Mouse (Mus musculus) right cerebral cortex, adult 2 months (tissue): ENCODE results near the gene Celf6.

ENCODE experiments used
- DNase-seq, 2 experiments: peaks; one replicate each; pipeline ENCODE4 v3.0.0; 2021 to 2022; ENCODE audit warnings: low spot score in 2 of 2

Gene Celf6

DNA sequence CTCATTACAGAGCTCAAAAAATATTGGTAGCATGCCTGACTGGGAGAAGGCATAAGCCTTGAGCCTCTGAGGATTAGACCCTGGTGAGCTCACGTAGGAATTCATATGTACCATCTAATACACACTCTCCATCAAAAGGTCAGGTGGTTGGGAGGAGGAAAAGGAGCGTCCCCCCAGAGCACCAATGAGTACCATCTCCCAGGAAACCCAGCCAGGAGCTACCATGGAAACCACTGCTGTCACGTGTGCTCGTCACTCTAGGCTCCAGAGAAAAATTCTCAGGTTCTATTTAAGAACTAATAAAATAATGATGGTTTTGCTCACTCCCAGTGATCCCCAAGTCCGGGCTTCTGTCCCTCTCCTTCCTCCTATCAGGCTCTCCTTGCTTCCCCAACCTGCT lies 10.5 kb downstream of the Celf6 start:
- peak in 1 of 2 experiments; percentile 42 for DNase-seq

DNA sequence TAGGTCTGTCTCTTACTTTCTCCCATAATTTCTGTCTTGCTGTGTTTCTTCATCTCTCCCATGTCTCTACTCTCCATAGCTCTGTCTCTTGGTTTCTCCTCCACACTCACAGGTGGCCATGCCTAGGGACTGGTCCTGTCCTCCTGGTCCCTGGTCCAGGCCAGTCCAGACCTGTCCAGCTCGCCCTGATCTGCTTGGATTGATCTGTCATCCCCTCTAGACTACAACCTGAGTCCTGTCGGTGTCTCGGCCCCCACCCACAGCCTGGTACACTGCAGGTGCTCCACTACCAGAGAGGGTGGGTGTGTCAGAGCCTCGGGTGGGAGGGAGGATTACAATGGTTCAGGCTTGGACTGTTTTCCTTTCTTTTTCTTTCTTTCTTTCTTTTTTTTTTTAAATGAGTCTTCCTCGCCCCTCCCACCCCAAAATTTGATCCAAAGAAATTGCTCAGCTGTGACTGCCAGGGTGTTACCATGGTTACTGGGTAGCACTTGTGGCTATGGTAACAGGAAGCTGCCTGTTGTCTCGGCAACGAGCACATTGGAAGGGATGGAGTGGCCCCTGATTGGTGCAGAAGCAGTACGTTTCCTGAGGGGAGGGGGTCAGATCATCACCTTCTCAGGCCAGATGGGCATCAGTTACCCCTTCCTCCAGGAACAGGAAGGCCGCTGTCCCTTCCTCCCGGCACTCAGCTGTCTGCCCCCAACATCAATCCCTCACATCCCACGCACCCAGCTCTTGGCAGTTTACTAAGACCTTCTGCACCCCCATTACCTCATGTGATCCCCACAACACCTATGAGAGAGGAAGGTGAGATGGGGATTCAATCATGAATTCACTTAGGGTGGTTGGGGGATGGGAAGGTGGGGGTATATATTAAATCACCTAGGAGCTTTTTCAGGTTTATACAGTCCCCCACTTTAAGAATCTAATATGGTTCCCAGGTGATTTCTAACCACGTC lies 11.3 kb downstream of the Celf6 start:
- DNase-seq, result peak; percentile 81

DNA sequence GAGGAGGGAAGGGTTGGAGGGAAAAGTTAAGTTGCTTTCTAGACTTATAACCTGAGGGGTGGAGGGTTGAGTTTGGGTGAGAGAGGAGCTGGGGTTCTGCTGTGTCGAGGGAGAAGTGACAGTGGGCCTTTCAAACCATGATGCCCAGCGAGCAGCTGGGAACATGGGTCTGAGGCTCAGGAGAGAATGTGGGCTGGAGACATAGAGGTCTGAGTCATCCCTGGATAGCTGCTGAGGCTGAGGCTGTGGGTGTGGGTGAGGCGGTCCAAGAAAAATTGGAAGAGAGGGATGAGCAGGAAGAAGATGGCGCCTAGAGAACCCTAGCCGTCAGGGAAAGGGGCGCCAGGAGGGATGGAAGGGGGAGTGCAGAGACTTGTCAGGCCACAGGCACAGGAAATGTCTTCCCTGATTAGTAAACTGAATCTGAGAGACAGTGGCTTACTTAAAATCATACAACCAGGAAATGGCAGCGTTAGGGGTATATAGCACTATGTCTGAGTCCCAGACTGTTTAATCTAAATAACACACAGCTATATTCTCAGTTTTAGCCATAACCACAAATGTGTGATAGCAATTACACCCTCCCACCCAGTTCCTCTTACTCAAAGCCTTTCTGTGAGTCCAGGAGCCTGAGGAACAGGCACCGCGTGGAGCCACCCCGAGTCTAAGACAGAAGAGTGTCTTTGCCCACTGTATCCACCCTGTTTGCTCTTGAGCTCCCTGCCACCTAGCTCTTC lies 12.2 kb downstream of the Celf6 start:
- DNase-seq, result peak; percentile 68 to 73

DNA sequence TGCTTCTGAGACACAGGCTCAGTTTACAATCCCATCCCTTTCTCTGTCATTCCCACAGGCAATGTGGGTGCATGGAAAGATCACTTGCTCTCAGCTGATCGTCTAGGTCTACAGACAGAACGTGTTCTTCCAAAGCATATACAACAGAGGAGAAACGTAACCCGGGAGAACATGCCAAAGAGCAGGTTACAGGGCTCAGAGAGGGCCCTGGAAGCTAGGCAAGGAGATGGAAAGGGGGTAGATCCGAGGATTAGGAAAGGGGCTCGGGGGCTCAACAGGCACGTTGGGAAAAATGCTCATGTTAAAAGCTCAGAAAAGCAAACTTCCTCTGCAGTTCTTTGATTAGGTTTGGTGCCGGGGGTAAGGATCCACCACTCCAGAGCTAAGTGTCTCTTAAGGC lies 23.9 kb downstream of the Celf6 start:
- no peak for DNase-seq

DNA sequence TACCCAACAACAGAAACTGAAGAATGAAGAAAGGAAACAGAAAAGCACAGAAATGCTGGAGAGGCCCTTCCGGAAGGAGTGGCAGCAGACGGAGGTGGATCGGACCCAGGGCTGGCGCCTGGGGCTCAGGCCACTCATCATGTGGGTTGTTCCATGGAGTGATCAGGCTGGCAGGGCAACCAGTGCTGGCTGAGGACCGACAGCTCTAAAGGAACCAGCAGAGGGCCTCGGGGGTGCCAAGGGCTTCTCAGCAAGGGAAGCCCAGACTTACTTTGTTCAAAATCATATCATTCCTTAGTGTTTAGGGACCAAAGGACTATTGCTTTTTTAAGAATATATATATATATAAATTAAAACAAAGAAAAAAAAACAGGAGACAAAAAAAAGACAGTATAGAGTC lies 28.2 kb downstream of the Celf6 start:
- DNase-seq, result no peak

DNA sequence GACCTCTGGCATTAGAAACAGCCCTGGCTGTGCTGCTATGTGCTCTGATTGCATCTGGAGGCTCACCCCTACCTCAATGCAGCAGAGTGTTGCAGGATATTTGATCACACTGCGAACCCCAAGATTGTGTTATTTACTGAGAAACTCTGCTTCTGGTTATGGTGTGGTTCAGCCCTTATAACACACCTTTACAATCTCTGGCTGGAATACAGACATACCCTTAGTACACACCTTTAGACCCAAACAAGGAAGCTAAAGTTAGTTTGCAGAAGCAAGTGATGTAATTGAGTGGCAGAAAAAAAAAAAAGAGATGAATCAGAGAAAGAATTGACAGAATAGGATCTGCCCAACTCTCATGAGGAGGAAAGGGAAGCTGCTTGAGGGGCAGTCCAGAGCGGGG lies 33.2 kb downstream of the Celf6 start:
- no peak for DNase-seq

DNA sequence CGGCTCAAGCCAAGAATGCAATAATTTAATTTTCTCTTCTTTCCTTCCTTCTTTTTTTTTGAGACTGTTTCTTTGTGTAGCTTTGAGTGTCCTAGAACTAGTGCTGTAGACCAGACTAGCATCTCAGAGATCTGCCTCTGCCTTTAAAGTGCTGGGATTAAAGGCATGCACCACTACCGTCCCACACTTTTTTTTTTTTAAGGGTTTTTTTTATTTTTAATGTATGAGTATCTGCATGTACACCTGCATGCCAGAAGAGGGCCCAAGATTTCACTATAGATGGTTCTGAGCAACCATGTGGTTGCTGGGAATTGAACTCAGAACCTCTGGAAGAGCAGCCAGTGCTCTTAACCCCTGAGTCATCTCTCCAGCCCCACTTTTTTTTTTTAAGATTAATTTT lies 38.1 kb downstream of the Celf6 start:
- no peak for DNase-seq

DNA sequence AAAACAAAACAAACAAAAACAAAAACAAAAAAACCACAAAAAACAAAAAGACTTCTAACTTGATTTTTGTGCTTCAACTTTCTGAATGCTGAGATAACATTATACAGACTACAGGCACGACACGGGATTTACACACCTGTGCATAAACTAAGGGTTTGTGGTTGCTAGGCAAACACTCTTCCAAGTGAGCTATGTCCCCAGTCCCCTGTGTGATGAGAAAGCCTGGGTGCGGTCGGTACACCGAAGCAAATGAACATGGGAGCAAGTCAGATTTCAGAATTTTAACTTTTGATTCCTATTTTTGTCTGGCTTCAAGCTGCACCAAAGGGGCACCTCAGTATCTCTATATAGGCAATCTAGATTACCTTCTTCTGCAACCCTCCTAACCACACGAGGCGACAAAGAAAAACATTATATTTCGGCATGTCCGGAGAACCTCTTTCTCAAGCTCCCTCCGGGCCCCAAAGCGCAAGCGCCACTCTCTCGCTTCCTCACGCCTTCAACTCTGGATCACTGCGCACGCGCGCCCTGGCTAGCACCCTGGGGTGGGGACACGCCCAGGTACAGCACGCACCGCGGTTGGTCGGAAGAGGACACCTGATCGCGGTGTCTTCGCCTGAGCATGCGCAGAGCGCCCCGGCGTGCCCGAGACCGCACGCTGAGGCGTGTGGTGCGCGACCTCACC lies 39.0 kb downstream of the Celf6 start, which contains the start of gene Parp6:
Gene Parp6 (plus strand): TSS at position 663 of the 685 bp plus-strand sequence.
- DNase-seq, result peak; percentile 99 to 100

DNA sequence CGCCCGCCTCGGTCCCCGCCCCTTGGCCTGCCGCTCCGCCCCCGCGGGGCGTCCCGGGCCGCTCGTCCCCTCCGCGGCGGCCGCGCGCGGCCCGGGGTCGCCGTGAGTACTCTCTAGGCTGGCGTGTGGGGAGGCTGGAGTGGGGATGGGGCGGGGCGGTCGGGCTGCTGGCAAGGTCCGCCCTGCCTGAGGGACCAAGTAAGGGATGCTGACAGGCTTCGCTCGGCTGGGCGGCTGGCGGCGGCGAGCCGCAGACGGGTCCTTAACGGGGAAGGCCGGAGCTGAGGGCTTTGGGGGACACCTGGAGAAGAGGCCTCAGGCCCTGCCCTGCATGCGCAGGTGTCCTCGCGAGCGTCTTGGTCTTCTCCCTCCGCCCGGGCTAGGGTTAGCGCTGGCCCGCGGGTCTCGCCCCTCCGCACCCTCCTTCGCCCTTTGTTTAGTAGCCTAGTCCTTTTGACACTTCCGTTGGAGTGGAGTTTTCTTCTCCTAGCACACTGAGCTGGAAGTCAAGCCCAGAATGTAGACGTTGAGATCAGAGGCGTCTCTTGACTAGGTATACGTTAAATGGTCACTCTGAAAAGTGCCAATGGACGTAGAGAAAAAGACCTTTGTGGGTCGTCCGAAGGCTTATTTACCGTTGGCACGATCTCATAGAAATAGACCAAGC lies 39.7 kb downstream of the Celf6 start:
- peak; percentile 19 for DNase-seq

DNA sequence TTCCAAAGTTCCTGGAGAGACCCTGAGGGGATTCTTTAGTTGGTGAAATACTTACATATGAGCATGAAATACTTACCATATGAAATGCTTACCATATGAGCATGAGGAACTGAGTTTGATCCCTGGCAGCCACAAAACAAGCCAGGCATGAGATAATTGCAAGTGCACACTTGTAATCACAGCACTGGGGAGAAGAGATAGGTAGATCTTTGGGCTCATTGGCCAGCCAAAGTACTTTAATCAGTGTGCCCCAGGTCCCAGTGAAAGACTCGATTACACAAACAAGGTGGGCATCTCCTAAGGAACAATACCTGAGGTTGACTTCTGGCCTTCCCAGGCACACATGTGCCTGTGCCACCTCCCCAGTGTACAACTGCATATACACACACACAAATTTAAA lies 60.7 kb downstream of the Celf6 start:
- no peak for DNase-seq

DNA sequence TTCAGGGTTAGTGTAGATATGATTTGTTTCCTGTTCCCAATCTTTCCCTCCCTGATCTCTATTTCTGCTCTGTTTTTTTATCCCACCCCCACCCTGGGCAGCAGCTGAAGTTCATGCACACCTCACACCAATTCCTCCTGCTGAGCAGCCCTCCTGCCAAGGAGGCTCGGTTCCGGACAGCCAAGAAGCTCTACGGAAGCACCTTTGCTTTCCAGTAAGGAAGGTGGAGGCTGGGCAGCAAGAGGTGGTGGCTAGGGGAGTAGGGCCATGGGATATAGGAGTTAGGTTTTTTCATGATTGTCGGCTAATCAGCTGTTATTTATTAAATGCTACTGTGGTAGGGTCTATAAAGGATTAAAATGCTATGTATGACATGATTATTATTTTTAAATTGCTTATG lies 62.2 kb downstream of the Celf6 start:
- DNase-seq, result no peak

DNA sequence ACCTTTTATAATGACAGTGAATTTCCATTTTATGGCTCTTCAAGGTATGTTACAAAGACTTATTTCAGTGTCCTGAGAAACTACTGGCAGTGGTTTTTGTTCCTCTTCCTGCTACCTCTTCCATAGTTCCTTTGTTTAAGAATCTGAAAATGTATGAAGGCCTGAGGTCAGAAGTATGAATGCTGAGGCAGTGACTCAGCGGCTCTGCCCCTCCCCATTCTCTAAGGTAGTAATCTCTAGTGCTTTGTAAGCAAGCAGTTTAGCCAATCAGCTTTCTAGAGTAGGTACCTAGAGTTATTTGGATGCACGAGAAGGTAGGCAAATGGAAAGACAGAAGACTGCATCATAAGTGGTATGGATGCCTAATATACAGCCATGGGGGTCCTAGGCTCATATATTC lies 63.6 kb downstream of the Celf6 start:
- DNase-seq, result no peak

DNA sequence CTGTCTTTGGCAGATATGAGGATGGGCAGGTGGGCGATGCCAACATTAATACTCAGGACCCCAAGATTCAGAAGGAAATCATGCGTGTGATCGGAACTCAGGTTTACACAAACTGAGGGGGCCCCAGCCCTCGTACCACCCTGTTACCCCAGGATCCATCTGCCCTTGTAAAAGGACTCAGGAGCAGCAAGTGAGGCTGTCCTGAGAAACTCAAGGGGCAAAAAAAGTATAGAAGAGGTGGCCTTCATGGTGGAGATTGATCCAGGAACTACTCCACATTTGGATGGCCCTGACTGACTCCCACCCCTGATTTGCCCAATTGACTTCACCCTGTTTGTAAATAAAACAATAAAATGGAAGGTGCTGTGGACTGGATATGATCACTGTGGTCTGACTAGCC lies 72.2 kb downstream of the Celf6 start:
- no peak for DNase-seq

DNA sequence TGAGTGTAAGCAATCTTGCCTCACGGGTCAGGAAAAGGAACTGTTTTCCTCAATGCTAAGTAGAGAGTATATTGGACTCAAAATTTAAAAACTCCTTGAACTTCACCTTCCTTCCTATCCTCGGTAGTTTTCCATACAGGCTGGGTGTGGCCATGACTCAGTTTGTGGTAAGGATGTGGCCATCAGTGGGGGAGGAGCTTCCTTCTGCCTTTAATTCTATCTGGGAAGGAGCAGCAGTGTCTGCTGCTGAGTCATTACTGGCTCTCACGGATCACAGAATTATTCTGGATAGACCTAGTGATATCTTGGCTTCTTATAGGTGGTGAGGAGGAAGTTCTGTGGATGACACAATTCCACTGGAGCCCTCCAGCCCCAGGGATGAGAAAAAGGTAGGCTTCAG lies 75.7 kb downstream of the Celf6 start:
- DNase-seq, result peak; percentile 60

DNA sequence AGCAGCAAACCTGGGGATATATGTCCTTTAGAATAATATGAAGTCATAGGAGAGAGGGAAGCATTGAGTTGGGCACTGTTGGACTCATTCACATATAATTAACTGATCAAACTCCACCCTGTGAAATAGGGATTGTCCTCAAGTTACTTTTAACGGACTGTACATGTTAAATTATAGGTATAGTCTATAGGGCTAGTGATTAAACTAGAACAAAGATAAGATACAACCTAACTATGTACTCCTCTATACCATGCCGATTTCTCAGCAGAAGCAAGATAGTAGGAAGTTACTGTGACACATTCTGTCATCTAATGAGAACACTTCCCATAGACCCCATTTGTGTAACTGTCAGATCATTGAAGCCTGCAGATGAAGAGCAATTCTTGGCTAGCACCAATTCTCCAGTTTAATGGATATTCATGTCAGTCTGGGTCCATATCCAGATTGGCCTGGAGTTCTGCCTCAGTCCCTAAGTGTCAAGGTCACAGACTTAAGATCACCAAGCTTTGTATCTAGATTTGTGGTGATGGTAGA lies 76.8 kb downstream of the Celf6 start:
- no peak for DNase-seq

DNA sequence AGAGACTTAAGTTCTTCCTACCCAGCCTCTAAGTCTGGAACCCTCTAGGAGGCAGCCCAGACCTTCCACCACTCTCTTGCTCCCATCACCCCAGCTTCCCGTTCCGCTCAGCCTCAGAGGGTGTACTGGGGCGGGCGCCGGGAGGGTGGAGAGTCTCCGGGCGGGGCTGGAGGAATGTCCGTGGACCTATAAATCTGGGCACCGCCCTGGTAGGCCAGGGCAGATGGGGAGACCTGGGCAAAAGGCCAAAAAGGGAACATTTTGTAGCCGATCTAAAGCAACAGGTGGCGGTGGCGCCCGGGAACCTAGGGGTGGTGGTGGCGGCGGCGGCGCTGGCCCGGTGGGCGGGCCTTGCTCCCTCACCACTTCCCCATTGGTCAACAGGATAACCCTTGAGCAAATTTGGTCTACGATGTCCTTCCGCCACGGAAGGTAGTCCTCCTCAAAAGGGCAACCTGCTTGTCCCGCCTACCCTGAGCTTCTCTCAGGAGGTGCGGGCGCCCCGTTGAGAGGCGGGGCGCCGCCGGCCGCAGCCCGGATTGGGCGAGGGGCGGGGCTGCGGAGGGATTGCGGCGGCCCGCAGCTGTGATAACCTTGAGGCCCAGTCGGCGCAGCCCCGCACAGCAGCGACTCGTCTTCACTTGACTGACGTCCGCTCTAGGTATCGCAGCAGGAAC lies 78.4 kb downstream of the Celf6 start, which contains the start of gene Pkm:
Gene Pkm (plus strand): TSS at position 411 of the 677 bp plus-strand sequence.
- peak; percentile 97 to 98 for DNase-seq
